ENCODE assay signal across 17 mouse cellular contexts in the genomic region with DNA sequence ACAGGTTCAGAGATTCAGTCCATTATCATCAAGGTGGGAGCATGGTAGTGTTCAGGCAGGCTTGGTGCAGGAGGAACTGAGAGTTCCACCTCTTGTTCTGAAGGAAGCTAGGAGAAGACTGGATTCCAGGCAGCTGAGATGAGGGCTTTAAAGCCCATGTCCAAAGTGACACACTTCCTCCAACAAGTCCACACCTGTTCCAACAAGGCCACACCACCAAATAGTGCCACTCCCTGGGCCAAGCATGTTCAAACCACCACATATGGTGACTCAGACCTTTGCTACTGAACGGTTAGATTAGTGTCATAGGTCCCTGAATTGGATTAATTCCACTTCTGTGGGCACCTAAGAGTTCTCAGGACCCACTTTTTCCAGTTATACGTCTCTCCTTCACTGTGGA.
"Had no signal": no experiment of that assay in that cellular context is flagged by ENCODE, and none has a peak within 500 bp of the region (broad histone marks: within the 10 kb centered on the region; RNA-seq: fewer than 3 reads in every experiment).

No protein-coding gene starts in this region.

- H3K27ac ChIP-seq: layer of hippocampus, adult 2 months; limb, embryonic 10.5 days; limb, embryonic 13.5 days; midbrain, embryonic 12.5 days; midbrain, embryonic 15.5 days; neural tube, embryonic 12.5 days; neural tube, embryonic 15.5 days had no signal

- H3K27me3 ChIP-seq: limb, embryonic 13.5 days; liver, embryonic 15.5 days; midbrain, embryonic 12.5 days; midbrain, embryonic 15.5 days; neural tube, embryonic 12.5 days; neural tube, embryonic 15.5 days had no signal

- DNase-seq: layer of hippocampus, adult 9-11 months; liver; lung, adult 2 months; lung, postnatal 14 days; lung, postnatal 4 days; retina, postnatal 1 day; thymus, adult 2 months; thymus, postnatal 14 days; thymus, postnatal 4 days had no signal

- H3K4me1 ChIP-seq: limb, embryonic 10.5 days; limb, embryonic 13.5 days; liver, embryonic 15.5 days; midbrain, embryonic 12.5 days; midbrain, embryonic 15.5 days; neural tube, embryonic 12.5 days; neural tube, embryonic 15.5 days had no signal

- H3K4me3 ChIP-seq: layer of hippocampus, adult 2 months; limb, embryonic 10.5 days; limb, embryonic 13.5 days; liver, embryonic 15.5 days; midbrain, embryonic 12.5 days; midbrain, embryonic 15.5 days; neural tube, embryonic 12.5 days; neural tube, embryonic 15.5 days had no signal

- H3K36me3 ChIP-seq: limb, embryonic 10.5 days; limb, embryonic 13.5 days; liver, embryonic 15.5 days; midbrain, embryonic 12.5 days; midbrain, embryonic 15.5 days; neural tube, embryonic 12.5 days; neural tube, embryonic 15.5 days had no signal
